In the genomic region with DNA sequence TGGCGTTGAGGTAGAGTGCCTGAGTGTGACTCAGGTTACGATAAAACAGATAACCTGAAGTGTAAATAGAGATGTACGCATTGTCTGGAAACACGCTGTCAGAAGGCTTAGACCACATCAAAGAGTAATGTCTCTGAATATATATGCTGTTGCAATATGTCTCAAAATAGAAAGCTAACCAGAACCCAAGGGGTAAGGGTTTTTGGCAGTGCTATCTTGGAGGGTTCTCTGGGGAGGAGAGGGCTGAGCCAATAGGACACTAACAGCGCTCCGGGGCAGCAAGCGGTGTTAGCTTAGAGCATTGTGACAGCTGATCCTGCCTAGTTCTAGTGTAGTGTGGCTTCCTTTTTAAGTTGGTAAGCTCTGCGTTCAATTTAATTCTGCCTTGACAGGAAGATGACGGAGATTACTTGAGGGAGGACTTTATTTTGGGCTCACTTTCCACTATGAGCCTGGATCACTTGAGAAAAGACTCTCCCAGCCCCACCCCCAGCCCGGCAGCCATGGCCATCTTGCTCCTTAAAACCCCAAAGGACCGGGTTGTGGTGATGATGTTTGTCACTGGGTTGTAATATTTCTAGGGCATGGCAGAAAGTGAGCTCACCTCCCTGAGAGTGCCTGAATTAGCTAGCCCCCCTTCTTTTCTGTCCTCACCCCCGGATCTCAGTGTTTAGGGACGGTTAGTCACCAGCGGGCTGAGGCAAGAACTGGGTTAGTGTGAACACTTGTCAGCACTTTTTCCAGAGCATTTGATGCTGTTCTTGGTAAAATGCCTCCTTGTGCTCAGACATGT, we compare ENCODE assay signal across 11 mouse cellular contexts. TPM values are rescaled to one million over a fixed set of nuclear protein-coding genes. Genes with fewer than 3 reads are reported as not detected.
A peak's percentile ranks its signal among the peaks of the same experiment; 100 is the strongest.
DNase-seq lines count a peak whose midpoint lies in the region; ATAC-seq lines count a peak whose summit lies in the region.
"Had no signal": no experiment of that assay in that cellular context is flagged by ENCODE, and none has a peak within 500 bp of the region (broad histone marks: within the 10 kb centered on the region; RNA-seq: fewer than 3 reads in every experiment).

No protein-coding gene starts in this region.

- no peaks in the 10 kb centered on the region for H3K36me3 ChIP-seq in lung, embryonic 15.5 days
- peaks cover 6% of the 10 kb centered on the region; the same call in 1 of the 2 replicates for H3K36me3 ChIP-seq in embryonic facial prominence, embryonic 13.5 days

- peak; percentile 81 for ATAC-seq in frontal cortex, adult (ENCODE audit: low TSS enrichment)
- ATAC-seq in lung, embryonic 15.5 days (ENCODE audit: borderline replicate concordance, extremely low read depth, low FRiP score, low TSS enrichment) = no peak
- no peak for ATAC-seq in embryonic facial prominence, embryonic 13.5 days (ENCODE audit: insufficient number of reproducible peaks, insufficient read depth, low FRiP score, low TSS enrichment, low read depth)
- 0 out of 2 replicates have a peak, but pooled peaks have one; percentile 6 for ATAC-seq in monocyte, adult 5-6 weeks (replicated peaks; ENCODE audit: insufficient number of reproducible peaks, low FRiP score, low TSS enrichment, poor library complexity, severe bottlenecking)

- DNase-seq in frontal cortex, postnatal 10 days (ENCODE audit: low spot score in 2 of 2) = no peak
- no peak for DNase-seq in lung, postnatal 36 days
- DNase-seq in spleen, postnatal 10 days (ENCODE audit: low spot score in 2 of 2) = no peak
- no peak for DNase-seq in testis, postnatal 14 days (ENCODE audit: low spot score)

- no peaks in the 10 kb centered on the region for H3K9me3 ChIP-seq in lung, embryonic 15.5 days
- no peaks in the 10 kb centered on the region for H3K9me3 ChIP-seq in embryonic facial prominence, embryonic 13.5 days
- H3K9me3 ChIP-seq: limb, embryonic 12.5 days had no signal

- H3K4me3 ChIP-seq in lung, embryonic 15.5 days = no peak overlapping the region
- H3K4me3 ChIP-seq in embryonic facial prominence, embryonic 13.5 days = no peak overlapping the region
- H3K4me3 ChIP-seq: limb, embryonic 12.5 days had no signal

- 57% methylated on average over 14 of the region's 14 CpGs for WGBS in lung, embryonic 15.5 days
- WGBS in embryonic facial prominence, embryonic 13.5 days = 45% methylated on average over 14 of the region's 14 CpGs

- H3K4me1 ChIP-seq in lung, embryonic 15.5 days = peaks cover 73% of the 10 kb centered on the region
- H3K4me1 ChIP-seq in embryonic facial prominence, embryonic 13.5 days = peaks cover 87% of the 10 kb centered on the region

- H3K27me3 ChIP-seq in lung, embryonic 15.5 days = no peaks in the 10 kb centered on the region
- no peaks in the 10 kb centered on the region for H3K27me3 ChIP-seq in embryonic facial prominence, embryonic 13.5 days
- H3K27me3 ChIP-seq: limb, embryonic 12.5 days had no signal

- H3K4me2 ChIP-seq in lung, embryonic 15.5 days = no peak overlapping the region; the same call in 1 of the 2 replicates
- peak overlapping the region; percentile 18 for H3K4me2 ChIP-seq in embryonic facial prominence, embryonic 13.5 days
- H3K4me2 ChIP-seq: limb, embryonic 12.5 days had no signal

- no peak overlapping the region for H3K9ac ChIP-seq in lung, embryonic 15.5 days
- H3K9ac ChIP-seq in embryonic facial prominence, embryonic 13.5 days = no peak overlapping the region
- H3K9ac ChIP-seq: limb, embryonic 12.5 days had no signal

- peak overlapping the region; percentile 54 for H3K27ac ChIP-seq in lung, embryonic 15.5 days
- peak overlapping the region; percentile 52 for H3K27ac ChIP-seq in embryonic facial prominence, embryonic 13.5 days
- H3K27ac ChIP-seq: limb, embryonic 12.5 days had no signal

RNA-seq across cellular contexts. Expression of a gene that starts 21.3 kb away (rescaled TPM):
- 44.0 and 48.0 TPM in 2 replicates for polyA plus RNA-seq in lung, embryonic 15.5 days (2015; fragmentation: Nextera tagmentation; extraction: Ambion mirVana)
- 41.9 and 42.5 TPM in 2 replicates for polyA plus RNA-seq in embryonic facial prominence, embryonic 13.5 days (2015; fragmentation: Nextera tagmentation; extraction: Ambion mirVana)
- total RNA-seq in monocyte, adult 5-6 weeks (2017) = 45.5 to 72.9 TPM (median 56.5 TPM) in 3 replicates

RNA-seq across cellular contexts. Expression of a gene that starts 47.0 kb away (rescaled TPM):
- 27.9 and 28.3 TPM in 2 replicates for polyA plus RNA-seq in lung, embryonic 15.5 days (2015; fragmentation: Nextera tagmentation; extraction: Ambion mirVana)
- polyA plus RNA-seq in embryonic facial prominence, embryonic 13.5 days (2015; fragmentation: Nextera tagmentation; extraction: Ambion mirVana) = 24.9 and 25.2 TPM in 2 replicates
- 8.9 to 11.1 TPM (median 10.2 TPM) in 3 replicates for total RNA-seq in monocyte, adult 5-6 weeks (2017)

RNA-seq across cellular contexts. Expression of a gene that starts 47.2 kb away (rescaled TPM):
- 115 and 119 TPM in 2 replicates for polyA plus RNA-seq in lung, embryonic 15.5 days (2015; fragmentation: Nextera tagmentation; extraction: Ambion mirVana)
- 192 and 193 TPM in 2 replicates for polyA plus RNA-seq in embryonic facial prominence, embryonic 13.5 days (2015; fragmentation: Nextera tagmentation; extraction: Ambion mirVana)
- 7.1 to 26.2 TPM (median 18.2 TPM) in 3 replicates for total RNA-seq in monocyte, adult 5-6 weeks (2017)

RNA-seq across cellular contexts. Expression of a gene that starts 52.8 kb away (rescaled TPM):
- 0.10 TPM in 1 of 2 replicates, not detected in the other for polyA plus RNA-seq in lung, embryonic 15.5 days (2015; fragmentation: Nextera tagmentation; extraction: Ambion mirVana)
- polyA plus RNA-seq in embryonic facial prominence, embryonic 13.5 days (2015; fragmentation: Nextera tagmentation; extraction: Ambion mirVana) = not detected in 2 replicates
- 1.6 to 6.0 TPM (median 3.4 TPM) in 3 replicates for total RNA-seq in monocyte, adult 5-6 weeks (2017)
- polyA plus RNA-seq: limb, embryonic 12.5 days; neural tube, embryonic 11.5 days; stomach, embryonic 14.5 days had no signal

Comparison
In these comparisons a context has a peak if more than half of its experiments do, and no peak if none do; other contexts are left out.
1. ATAC-seq: peak in frontal cortex, adult (single experiment) and monocyte, adult 5-6 weeks (single experiment); none in lung, embryonic 15.5 days (single experiment) and embryonic facial prominence, embryonic 13.5 days (single experiment).